Mouse (Mus musculus): ENCODE measurements around the gene B3gnt3. TPM values are rescaled to one million over a fixed set of nuclear protein-coding genes. Genes with fewer than 3 reads are reported as not detected.
"Not testable (repeated sequence)": the region's sequence is repeated elsewhere in the genome, so short reads cannot be mapped to it uniquely, and the experiment has no call there.

Gene B3gnt3
- polyA plus RNA-seq, 1 experiment, result 69.3 TPM

DNA sequence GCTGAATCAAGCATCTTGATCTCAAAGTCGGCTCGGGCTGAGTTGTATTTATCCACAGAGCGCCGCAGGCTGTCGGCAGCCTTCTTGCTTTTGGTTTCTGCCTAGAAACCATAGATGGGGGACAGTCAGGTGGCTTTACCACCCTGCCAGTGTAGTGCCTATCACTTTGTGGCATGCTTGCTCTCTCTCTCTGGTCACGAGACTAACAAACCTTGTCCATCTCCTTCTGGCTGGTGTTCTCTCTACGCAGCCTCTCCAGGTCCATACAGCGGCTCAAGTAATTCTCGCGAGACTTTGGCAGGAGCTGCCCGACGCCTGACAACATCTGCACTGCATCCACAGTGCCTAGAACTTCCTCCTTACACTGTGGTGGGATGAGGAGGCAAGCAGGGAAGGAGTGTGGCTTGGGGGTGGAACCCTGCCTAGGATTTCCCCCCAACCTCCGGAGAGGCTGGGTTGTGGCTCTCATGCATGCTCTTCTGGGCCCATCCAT lies 15.0 kb upstream of the B3gnt3 start:
- no peak for DNase-seq (ENCODE audit: low read depth, low spot score)
- 84% methylated on average over 13 of the region's 13 CpGs for WGBS

DNA sequence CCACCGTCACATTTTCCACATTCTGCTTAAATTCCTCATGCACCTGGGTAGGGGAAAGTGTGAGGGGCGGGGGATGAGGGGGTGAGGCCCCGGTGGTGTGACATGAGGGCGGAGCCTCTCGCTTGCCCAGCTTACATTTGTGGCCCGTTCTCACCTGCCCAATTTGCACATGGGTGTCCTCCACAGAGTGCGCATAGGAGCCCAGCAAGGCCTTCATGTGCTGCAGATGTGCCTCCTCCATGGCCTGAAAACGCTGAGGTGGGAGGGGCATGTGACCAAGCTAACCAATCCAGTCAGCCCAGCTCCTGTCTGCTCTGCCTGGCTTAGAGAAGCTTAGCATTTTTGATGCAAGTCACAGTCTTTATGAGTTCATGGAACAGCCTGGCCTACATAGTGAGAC lies 13.9 kb upstream of the B3gnt3 start:
- WGBS, result 50% methylated on average over 8 of the region's 8 CpGs

DNA sequence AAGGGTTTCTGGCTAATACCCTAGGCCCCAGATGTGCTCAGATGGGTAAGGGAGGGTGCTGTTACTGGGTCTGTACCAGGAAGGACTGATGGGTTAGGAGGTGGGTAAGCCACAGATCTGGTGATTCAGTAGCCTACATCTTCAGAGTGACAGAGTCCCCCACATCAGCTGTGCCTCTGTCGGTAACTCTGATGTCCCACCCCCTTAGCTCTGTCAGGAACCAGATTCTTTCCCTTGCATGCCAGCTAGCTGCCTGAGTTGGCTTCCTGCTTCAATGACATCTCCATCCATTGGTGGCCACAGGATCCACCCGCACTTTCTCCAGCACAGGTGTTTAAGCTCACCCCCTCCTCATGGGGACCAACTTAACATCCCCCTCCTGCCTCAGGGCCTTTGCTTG lies 10.0 kb upstream of the B3gnt3 start:
- WGBS, result 85% methylated on average over 2 of the region's 2 CpGs

More for the DNA sequence above, 13.9 kb upstream of the B3gnt3 start:
- no peak for DNase-seq (ENCODE audit: low read depth, low spot score)

DNA sequence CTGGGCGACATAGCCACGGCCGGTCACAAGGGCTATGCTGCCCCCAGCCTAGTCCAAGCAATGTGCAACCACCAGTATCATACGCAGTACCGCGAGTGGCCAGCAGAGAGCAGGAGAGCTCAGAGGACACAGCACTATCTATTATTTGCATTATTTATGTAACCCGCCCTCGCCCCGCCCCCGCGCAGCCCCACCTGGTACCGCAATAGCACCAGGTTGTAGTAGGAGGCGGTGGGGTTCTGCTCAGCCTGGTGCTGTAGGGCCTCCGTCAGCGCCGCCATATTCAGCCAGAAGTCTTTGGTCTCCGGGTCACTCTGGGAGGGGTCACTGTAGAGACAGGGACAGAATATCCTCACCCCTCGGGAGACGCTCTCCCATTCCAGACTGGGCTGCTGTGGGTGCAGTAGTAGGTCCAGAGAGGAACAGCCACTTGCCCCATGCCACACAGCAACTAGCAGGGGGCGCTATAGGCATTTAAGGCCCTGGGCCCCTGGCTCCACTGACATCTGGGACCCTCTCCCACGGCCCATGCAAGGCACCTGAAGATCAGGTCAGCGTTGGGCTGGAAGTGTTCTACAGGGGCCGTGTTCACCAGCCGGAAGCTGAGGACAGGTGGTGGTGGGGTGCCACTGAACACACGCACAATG lies 8.3 kb upstream of the B3gnt3 start:
- peak; percentile 47 for DNase-seq (ENCODE audit: low read depth, low spot score)
- WGBS, result 25% methylated on average over 25 of the region's 25 CpGs

More for the DNA sequence above, 10.0 kb upstream of the B3gnt3 start:
- no peak for DNase-seq (ENCODE audit: low read depth, low spot score)

DNA sequence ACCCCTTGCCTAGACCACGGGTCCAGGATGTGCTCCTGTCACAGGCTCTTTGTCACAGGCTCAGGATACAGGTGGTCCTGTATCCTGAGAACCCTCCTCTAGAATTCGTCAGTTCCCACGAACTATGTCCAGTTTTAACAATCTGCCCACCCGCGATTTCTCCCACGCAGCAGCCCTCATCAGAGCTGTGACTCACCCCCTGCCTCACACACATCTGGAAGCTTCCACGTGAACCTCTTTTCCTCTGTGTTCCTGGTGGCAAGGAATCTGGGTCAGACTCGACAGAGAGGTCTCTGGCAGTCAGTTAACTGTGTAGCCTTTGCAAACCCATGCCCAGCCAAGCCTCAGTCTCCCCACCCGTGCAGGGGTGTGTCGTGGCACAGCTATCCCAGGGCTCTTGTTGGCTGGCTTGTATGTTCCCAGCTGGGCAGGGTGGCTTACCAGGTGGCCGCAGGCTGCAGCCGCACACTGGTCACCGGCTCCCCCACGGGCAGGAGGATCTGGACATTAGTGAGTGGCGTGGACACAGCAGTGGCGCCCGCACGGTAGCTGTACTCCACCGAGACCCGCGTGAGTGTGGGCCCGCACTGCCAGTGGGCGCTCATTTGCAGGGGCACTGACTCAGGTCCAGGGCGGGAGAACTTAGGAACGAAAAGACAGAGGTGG lies 7.7 kb upstream of the B3gnt3 start:
- DNase-seq (ENCODE audit: low read depth, low spot score), result no peak
- WGBS, result 44% methylated on average over 25 of the region's 25 CpGs

DNA sequence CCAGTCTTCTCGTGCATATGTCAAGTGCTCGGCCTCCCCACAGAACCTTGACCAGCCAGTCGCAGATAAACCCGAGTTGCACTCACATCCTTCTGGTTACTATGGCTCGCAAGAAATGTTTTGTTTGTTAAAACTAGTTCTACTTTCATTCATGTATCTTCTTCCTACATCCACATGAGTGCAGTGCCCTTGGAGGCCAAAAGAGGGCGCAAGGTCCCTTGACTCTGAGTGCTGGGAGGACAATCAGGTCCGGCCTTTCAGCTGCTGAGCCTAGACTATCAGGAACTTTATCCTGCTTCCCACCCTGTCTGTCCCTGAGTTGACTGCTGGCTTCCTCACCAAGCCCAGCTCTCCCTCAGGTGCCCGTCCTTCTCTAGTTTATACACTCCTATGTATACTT lies 6.3 kb upstream of the B3gnt3 start:
- WGBS, result 47% methylated on average over 8 of the region's 8 CpGs
- DNase-seq (ENCODE audit: low read depth, low spot score), result no peak

DNA sequence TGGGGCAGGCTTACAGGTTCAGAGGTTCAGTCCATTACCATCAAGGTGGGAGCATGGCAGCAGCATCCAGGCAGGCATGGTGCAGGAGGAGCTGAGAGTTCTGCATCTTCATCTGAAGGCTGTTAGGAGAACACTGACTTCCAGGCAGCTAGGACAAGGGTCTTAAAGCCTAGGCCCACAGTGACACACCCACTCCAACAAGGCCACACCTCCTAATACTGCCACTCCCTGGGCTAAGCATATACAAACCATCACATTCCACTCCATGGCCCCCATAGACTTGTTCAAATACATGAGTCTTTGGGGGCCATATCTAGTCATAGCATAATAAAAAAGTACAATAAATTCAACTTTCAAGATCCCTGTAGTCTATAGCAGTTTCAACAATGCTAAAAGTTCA lies 1.8 kb upstream of the B3gnt3 start:
- not testable (repeated sequence) for DNase-seq (ENCODE audit: low read depth, low spot score)

DNA sequence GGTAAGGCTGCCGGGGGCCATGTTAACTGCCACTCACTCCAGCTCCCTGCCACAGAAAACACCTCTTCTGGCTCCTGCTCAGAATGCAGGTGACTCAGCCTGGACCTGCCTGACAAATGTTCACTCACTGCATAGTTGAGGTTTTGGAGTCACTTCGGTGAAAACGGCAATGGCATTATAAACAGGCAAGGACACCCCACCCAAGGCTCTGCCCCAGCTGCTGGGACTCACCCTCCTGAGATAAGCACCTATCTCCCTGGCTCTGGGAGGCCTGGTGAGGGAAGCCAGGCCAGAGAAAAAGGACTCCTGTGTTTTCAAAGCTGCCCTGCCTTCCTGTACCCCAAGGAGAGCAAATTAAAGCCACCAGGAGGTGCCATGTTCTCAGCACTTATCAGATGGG lies 1.3 kb upstream of the B3gnt3 start:
- WGBS, result 28% methylated on average over 3 of the region's 3 CpGs
- DNase-seq (ENCODE audit: low read depth, low spot score), result peak; percentile 38

DNA sequence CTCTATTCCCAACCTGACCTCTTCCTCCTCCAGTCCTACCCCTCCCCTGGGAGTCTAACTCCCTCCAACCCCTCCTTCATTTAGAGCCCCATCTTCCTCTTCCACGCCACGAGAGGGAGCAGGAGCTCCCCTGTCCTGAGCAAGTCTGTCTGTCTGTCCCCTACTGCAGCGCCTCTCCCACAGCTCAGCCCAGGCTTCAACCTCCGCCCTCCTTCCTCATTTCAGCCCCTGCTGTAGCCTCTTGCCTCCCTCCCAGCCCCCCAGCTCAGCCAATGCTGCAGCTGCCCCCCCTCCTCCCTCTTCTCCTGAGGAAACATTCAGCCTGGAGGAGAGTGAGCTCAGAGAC lies 471 bp upstream of the B3gnt3 start:
- no peak for DNase-seq (ENCODE audit: low read depth, low spot score)
- 12% methylated on average over 4 of the region's 4 CpGs for WGBS

DNA sequence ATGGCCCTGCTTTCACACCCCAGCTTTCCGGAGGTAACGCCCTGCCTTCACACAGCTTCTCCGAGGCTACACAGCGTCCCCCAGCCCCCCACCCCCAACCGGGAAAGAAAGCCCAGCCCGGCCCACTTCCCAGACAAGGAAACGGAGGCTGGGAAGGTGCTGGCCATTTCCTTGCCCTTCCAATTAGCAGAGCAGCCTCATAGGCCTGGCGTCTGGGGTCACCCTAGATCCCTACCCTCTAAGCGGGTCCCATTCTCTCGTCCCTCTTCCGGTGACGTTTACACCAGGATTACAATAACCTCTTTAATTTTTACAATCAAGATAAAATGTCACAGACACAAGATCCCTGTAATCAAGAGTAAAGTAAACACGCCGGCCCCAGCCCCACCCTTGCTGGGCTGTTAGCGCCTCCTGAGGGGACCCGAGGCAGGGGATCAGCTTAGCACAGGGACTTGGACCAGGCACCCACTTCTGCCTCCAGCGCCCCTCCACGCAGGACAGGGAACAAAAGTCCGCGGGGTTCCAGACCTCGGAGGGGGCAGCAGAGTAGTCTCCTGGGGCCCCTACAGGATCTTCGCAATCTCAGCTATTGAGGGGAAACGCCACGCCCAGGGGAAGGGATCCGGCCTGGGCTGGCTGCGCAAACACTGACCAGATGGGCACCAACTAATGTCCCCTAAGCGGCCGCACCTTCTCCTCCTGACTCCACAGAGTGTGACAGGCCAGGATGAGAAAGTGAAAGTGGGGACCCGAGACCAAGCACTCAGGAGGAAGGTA lies 908 bp downstream of the B3gnt3 start:
- no peak for DNase-seq (ENCODE audit: low read depth, low spot score)
- whole genome bisulfite sequencing, result 6% methylated on average over 29 of the region's 29 CpGs

DNA sequence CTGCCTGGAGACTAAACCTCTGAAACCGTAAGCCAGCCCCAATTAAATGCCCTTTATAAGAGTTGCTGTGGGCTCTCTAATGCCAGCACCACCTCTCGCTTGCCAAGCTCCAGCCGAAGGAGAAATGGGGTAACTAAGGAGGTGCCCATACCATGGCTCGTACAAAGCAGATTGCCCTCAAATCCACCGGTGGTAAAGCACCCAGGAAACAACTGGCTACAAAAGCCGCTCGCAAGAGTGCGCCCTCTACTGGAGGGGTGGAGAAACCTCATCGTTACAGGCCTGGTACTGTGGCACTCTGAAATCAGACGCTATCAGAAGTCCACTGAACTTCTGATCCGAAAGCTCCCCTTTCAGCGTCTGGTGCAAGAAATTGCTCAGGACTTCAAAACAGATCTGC lies 6.1 kb downstream of the B3gnt3 start:
- not testable (repeated sequence) for DNase-seq (ENCODE audit: low read depth, low spot score)
- WGBS, result 72% methylated on average over 12 of the region's 12 CpGs

DNA sequence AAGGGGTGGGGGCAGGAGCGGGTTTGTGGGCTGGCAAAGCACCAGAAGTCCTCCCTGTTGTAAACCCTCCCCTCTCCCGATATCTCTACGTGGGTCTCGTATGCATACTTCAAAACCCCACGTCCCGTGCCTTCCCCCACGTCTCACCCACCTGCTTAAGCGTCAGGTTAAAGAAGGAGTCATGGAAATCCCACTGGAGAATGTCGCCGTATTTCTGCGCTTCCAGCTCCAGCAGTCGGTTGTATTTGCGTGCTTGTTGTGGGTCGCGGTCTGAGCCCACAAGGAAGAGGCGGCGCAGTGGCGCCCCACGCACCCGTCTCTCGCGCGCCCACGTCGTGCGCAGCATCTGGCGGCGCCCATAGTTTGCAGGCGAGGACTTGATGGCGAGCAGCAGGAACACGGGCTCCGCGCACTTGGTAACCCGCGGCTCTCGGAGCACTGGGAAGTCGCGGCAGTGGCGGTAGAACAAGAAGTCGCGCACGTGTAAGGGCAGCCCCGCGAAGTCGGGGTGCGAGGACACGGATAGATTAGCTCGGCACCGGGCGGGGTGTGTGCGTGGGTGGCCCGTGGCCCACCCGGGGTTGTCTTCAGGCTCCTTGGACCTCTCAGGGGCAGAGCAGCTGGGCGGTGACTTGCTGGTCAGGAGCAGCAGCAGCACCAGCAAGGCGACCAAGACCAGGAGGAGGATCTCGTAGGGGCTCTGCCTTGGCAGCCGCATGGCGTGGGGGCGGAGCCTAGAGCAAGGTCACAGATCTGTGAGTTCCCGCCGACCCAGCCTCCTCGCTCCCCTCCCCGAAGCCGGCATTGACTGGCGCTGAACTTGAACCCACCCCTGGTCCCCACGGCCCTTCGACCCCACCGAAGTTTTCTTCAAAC lies 8.2 kb downstream of the B3gnt3 start:
- no peak for DNase-seq (ENCODE audit: low read depth, low spot score)
- WGBS, result 58% methylated on average over 68 of the region's 68 CpGs

DNA sequence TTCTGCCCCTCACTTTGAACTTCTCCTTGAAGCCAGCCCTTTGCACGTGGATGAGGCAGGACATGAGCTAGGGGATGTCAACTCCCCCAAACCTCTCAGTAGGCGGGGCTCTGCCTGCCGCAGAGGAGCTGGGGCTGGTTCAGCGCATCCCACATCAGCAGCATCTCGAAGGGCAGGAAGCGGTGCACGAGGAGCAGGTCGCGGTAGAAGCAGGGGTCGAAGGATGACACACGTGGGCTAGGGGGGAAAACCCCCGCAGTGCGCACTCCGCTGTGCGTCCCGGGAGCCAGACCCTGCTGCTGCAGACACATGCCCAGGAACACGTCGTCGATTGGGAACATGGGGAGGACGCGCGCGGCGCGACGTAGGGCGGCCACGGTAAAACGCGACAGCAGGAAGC lies 9.1 kb downstream of the B3gnt3 start:
- no peak for DNase-seq (ENCODE audit: low read depth, low spot score)
- 60% methylated on average over 30 of the region's 30 CpGs for WGBS

DNA sequence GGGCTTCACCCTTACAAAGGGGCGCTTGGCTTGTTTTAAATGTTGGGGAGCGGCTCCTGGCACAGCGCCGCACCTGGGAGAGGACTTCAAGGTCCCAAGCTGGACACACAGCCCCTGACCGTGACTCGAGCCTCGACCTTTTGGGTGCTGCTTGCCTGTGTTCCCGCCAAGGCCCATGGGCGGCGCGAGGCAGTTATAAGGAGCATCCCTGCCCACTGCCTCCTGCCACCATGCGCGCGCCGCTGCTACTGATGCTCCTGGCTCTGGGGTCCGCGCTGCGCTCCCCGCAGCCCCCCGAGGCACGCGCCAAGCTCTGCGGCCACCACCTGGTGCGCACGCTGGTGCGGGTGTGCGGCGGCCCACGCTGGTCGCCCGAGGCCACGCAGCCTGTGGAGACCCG lies 12.6 kb downstream of the B3gnt3 start, which contains the start of gene Insl3:
Insl3 (plus strand) TSS at position 187 of the 400 bp plus-strand sequence.
- WGBS, result 21% methylated on average over 33 of the region's 33 CpGs
- no peak for DNase-seq (ENCODE audit: low read depth, low spot score)

DNA sequence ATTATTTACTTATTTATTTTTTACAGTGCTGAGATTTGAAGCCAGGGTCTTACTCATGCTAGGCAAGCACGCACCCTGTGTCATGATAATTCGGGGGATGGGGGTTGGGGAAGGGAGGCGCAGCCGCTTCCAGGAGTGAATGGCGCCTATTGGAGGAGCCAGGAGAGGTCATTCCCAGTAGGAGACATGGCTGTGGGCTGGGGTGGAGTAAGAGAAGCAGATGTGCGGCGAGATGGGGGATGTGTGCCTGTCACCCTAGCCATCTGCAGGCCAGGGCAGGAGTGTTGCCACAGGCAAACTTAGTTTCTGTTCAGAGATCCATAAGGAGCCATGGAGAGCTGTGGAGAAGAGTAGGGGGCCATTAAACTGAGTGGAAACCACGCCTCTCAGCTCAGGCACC lies 14.0 kb downstream of the B3gnt3 start:
- 23% methylated on average over 8 of the region's 8 CpGs for WGBS
- no peak for DNase-seq (ENCODE audit: low read depth, low spot score)

DNA sequence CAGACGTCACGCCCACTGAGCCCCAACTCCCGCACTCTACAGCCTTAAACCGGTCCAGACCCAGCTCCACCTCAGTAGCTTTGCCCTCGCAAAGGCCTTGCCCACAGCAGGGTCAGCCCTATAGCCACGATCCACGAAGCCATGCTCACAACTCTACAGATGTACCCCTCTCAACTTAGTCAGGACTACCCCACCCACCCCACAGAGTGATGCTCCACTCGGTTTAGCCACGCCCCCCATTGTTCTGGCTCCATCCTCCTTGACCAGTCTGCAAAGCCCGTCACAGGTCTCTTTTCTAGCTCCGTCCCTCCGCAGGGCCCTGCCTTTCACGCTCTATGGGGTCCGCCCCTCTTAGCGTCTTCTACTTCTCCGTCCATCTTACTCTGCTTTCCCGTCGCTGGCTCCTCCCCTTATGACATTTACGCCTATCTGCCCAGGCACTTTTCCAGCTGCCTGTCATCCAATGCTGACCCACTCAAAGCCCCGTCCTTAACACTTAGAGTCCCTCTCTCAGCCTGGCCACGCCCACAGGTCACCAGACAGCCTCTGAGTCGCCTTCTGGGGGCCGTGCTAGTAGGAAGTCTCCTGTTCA lies 15.3 kb downstream of the B3gnt3 start:
- 23% methylated on average over 23 of the region's 23 CpGs for WGBS
- DNase-seq (ENCODE audit: low read depth, low spot score), result no peak

DNA sequence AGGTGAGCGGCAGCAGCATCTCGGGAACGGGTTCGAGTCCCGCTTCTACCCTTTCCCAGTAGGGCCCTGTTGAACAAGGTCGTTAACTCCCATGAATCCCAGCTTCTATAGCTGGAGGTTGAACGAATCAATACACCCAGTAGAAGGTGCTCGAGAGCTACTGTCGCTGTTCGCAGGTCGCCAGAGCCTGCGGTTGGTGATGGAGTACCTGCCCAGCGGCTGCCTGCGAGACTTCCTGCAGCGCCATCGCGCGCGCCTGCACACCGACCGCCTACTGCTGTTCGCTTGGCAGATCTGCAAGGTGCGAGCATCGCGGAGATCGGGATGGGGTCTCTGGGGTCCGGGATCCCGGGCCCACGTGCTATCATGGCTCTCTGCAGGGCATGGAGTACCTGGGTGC lies 16.0 kb downstream of the B3gnt3 start:
- WGBS, result 20% methylated on average over 29 of the region's 29 CpGs
- no peak for DNase-seq (ENCODE audit: low read depth, low spot score)

DNA sequence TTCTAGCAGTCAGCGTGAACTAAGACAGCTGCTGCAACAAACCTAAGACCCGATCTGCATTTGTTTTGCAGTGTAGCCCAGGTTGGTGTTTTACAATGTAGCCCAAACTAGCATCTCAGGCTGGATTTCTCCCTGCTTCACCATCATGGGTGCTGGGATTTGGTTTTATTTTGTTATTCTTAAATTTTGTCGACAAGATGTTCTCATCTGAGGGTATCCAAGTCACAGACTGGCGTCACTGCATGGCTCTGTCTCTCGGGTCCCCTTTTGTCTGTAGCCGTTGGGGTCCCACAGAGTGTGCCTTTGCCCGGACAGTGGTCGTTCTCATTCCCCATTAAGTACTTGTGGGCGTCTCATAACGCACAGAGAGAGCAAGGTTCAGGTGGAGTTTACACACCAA lies 16.9 kb downstream of the B3gnt3 start:
- 52% methylated on average over 10 of the region's 10 CpGs for WGBS

DNA sequence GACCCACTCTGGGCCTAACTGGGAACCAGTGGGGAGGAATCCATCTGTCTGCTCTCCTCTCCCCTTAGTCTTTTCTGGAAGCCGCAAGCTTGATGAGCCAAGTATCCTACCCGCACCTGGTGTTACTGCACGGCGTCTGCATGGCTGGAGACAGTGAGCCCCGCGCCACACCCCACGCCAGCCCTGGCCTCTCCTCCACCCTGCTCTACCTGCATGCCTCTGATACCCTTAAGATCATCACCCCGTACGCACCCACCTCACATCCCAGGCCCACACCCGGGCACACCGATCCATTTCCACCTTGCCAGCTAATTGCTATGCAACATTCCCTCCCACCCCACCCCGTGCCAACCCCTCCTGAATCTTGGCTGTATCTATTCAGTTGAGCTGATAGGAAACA lies 18.8 kb downstream of the B3gnt3 start:
- DNase-seq (ENCODE audit: low read depth, low spot score), result no peak
- WGBS, result 86% methylated on average over 12 of the region's 12 CpGs

More for the DNA sequence above, 16.9 kb downstream of the B3gnt3 start:
- no peak for DNase-seq (ENCODE audit: low read depth, low spot score)
